Mouse (Mus musculus) myocyte (in vitro differentiated cells): ENCODE data around the gene Osmr.

Experiments used
- CEBPB ChIP-seq: IDR thresholded peaks from 2 replicates; pipeline ENCODE4 v1.6.1; 2011; ENCODE audit warnings: mild to moderate bottlenecking, moderate library complexity; ENCODE audit not compliant: poor library complexity, insufficient read depth, severe bottlenecking
- E2F4 ChIP-seq: IDR thresholded peaks from one replicate; pipeline ENCODE4 v1.6.1; 2011; ENCODE audit warnings: mild to moderate bottlenecking, control low read depth, moderate library complexity; ENCODE audit not compliant: insufficient read depth
- MAX ChIP-seq: IDR thresholded peaks from one replicate; pipeline ENCODE4 v1.6.1; 2011; ENCODE audit warnings: low read depth, mild to moderate bottlenecking, control low read depth
- MYOD1 ChIP-seq, 3 experiments: IDR thresholded peaks; one replicate each; pipeline ENCODE4 v1.6.1; 2011; ENCODE audit warnings: control low read depth in 2 of 3, low read depth in 2 of 3, mild to moderate bottlenecking in 2 of 3, moderate library complexity in 1 of 3; ENCODE audit not compliant: insufficient read length in 2 of 3, control insufficient read depth in 1 of 3
- MYOG ChIP-seq, 3 experiments: IDR thresholded peaks; one replicate each; pipeline ENCODE4 v1.6.1; 2011; ENCODE audit warnings: control low read depth in 2 of 3, low read depth in 2 of 3, mild to moderate bottlenecking in 2 of 3; ENCODE audit not compliant: insufficient read length in 2 of 3, control insufficient read depth in 1 of 3, insufficient read depth in 1 of 3
- POLR2A ChIP-seq: IDR thresholded peaks from one replicate; pipeline ENCODE4 v1.6.1; 2011; ENCODE audit warnings: low read depth, mild to moderate bottlenecking, control low read depth, moderate library complexity; ENCODE audit not compliant: insufficient read length
- POLR2AphosphoS2 ChIP-seq: IDR thresholded peaks from one replicate; pipeline ENCODE4 v1.6.1; 2011; ENCODE audit warnings: low read depth, control low read depth; ENCODE audit not compliant: insufficient read length
- REST ChIP-seq: IDR thresholded peaks from one replicate; pipeline ENCODE4 v1.6.1; 2011; ENCODE audit warnings: mild to moderate bottlenecking, control low read depth, moderate library complexity; ENCODE audit not compliant: insufficient read depth, insufficient read length
- SRF ChIP-seq: IDR thresholded peaks from one replicate; pipeline ENCODE4 v1.6.1; 2011; ENCODE audit warnings: low read depth; ENCODE audit not compliant: control insufficient read depth, insufficient read length
- TCF12 ChIP-seq: IDR thresholded peaks from one replicate; pipeline ENCODE4 v1.6.1; 2011; ENCODE audit warnings: mild to moderate bottlenecking, control low read depth; ENCODE audit not compliant: poor library complexity, insufficient read depth, severe bottlenecking
- TCF3 ChIP-seq: IDR thresholded peaks from one replicate; pipeline ENCODE4 v1.6.1; 2011; ENCODE audit warnings: low read depth, control low read depth; ENCODE audit not compliant: insufficient read length
- USF1 ChIP-seq: IDR thresholded peaks from one replicate; pipeline ENCODE4 v1.6.1; 2011; ENCODE audit warnings: low read depth, mild to moderate bottlenecking, control low read depth, moderate library complexity

GRCm38 (mm10) chr15:6883816-6884215 is 9.0 kb upstream of the Osmr start:
- TF ChIP-seq TCF12: no peak
- TF ChIP-seq POLR2A: no peak
- no peak for TF ChIP-seq MYOD1 (IDR thresholded peaks at IDR 0.05; ENCODE audit: control insufficient read depth in 1 of 3, insufficient read length in 2 of 3, low read depth in 2 of 3)
- no peak for TF ChIP-seq MAX
- TF ChIP-seq SRF: no peak
- no peak for TF ChIP-seq USF1
- no peak for TF ChIP-seq MYOG (IDR thresholded peaks at IDR 0.05; ENCODE audit: control insufficient read depth in 1 of 3, insufficient read depth in 1 of 3, insufficient read length in 2 of 3, low read depth in 2 of 3)
- TF ChIP-seq CEBPB: no peak
- no peak for TF ChIP-seq POLR2AphosphoS2
- no peak for TF ChIP-seq E2F4
- TF ChIP-seq REST: no peak
- TF ChIP-seq TCF3: no peak
